Mouse (Mus musculus) kidney, postnatal 10 days (tissue): ENCODE results near the gene Cutal.
A peak's percentile ranks its signal among the peaks of the same experiment; 100 is the strongest.

Experiments
- DNase-seq: peaks from one replicate; pipeline ENCODE4 v3.0.0; 2021; ENCODE audit warnings: mixed read lengths

The Cutal gene

DNA sequence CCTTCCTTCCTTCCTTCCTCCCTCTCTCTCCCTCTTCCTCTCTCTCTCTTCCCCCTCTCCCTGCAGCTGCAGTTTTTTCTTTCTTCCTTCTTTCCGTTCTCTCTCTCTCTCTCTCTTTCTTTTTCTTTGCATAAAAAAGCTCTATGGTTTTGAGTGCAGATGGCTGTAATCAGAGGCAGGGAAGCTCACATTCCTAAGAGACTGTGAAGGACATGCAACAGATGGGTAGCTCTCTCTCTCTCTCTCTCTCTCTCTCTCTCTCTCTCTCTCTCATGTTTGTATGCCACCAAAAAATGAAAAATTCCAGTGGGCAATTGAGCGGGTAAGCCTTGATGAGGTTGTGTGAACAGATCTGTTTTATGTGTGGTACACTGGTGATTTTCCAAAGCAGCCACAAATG is 10.0 kb downstream of the Cutal start:
- no peak for DNase-seq

DNA sequence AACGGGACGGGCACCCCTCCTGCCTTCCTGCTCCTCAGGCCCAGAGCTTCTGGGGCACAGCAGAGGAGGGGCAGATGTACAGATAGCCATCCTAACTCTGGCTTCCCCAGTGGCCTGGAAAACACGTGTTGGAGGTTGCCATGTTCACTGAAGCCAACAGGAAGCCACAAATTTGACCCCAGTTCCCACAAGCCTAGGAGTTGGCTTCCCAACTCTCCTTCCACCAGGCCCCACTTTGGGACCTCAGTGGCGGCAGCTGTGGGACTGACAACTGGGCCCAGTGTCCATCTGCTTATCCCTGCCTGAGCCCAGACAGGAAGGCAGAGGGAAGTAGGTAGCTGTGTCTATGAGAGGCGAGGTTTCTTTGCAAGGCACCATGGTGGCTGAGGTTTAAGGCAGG is 19.8 kb downstream of the Cutal start:
- DNase-seq, result no peak

DNA sequence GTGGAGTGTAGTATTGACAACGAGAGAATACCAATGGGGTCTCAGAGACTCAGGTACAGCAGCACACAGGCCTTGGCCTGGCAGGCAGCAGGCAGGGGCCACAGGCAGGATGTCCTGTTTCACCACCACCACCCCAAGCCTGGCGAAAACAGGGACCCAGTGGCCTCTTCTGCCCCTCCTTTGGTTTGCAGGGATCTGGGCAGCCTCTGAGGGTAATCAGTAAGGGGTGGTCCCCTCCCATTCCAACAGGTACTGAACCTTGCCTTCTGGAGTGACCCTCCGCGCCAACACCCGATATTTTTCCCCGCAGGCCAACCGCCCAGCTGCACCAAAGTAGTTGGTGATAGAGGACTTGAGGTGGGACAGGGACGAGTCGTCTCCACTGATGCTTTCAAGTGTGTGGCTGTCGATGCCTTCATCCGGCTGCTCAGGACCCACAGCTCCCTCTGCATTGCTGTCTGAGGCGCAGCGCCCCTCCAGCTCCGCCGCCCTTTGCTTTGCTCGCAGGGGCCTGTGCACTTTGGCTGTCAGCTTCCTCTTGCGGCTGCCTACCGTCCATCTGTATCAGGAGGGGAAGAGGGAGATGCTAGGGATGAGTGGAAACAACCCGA is 21.4 kb downstream of the Cutal start:
- DNase-seq, result no peak

DNA sequence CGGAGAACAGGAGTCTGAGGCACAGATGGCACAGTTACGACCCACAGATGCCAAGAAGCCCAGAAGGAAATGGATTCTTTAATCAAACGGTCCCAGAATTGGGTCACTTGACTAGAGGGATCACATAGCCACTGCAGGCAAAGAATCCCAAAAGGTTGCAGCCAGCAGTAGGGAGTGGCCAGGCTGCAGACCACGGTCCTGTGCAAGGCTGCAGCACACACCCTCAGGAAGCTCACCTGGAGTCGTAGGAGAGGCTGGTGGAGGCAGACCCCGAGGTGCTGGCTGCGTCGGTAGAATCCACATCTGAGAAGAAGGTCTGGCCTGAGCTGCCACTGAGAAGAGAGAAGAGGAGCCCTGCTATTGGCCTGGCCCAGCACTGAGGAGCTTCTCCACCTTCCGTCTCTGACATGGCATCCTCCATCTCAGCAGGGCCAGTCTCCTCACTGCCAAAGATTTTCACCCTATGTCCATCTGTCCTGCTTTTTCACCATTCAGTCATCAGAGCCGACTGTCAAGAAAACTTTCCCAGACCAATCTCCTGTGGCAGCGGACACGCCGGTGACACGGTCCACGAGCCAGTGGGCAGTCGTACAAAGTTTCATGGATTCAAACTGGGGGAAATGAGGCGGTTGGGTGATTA is 22.7 kb downstream of the Cutal start:
- no peak for DNase-seq

DNA sequence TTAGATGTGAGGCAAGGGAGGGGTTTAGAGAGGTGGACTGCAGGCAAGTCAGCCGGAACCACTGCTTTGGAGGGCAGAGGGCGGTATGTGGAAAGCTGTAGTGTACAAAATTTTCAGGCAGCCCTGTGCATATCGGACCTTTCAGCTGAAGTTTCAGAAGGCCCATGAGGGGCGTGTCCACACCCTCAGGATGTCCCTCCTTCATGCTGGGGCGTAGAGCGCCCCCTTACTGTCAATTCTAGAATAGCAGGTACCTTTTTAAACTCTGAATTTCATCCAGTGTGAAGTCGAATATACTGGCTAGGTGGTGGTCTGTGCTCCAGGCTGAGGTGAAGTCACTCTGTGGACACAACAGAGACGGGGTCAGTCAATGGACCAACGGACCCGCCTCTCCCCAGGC is 23.6 kb downstream of the Cutal start:
- peak; percentile 73 for DNase-seq

DNA sequence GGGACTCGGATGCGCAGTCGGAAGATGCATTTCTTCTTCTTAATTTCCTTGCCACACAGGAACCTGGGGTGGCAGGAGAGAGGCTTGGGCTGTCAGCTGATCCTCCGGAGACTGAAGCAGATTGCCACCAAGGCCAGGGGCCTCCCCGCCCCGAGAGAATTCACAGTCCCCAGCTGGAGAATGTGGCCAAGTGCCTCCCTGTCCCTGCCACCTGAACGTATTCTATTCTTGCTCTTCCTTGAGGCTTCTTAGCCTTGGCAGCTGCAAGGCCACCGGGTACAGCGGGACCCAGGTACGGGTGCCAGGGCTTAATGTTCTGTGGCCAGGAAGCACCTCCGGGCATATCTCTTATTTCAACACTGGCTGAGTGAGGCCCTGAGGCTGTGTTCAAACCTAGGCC is 25.5 kb downstream of the Cutal start:
- no peak for DNase-seq

DNA sequence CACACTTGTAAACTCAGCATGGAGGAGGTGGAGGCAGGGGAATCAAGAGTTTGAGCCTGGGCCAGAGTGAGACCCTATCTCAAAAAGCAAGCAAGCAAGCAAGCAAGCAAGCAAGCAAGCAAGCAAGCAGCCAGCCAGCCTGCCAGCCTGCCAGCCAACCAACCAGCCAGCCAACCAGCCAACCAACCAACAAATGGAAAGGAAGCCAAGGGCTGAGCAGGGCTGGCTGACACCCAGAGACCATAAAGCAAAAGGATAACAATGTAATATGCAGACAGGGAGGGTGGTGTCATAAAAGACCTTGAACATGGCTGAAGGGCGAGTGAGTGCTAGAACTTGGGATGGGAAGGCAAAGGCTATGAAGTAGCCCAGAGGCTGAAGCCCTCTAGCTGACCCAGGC is 26.2 kb downstream of the Cutal start:
- no peak for DNase-seq

DNA sequence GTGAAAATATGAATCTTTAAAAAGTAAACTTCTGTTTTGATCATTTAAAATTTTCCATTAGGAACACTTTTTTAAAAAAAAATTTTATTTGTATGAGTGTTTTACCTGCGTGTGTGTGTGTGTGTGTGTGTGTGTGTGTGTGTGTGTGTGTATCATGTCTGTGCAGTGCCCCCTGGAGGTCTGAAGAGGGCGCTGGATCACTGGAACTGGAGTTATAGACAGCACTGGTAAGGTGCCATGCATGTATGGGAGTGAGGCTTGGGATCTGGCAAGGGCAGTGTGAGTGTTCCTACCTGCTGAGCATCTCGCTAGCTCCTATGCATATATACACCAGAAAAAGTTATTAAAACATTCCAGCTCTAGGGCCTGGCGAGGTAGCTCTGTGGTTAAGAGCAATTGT is 27.5 kb downstream of the Cutal start:
- no peak for DNase-seq

DNA sequence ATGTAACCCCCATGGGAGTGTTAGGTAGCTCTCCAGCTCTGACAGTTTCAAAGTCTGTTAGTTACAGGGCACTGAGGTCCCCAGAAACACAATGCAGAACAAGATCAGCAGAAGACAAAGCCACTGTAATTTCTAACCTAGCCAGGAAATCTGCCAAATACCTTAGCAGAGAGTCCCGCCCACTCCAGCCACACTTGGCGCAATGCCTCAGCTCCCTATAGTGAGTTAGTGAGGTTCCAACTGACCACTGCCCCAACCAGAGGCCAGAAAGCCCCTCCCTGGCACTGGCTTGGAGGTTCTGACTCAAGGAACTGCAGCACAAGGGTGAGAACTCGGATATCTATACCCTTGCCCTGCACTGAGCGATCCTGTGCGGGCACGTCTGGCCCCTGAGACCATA is 28.5 kb downstream of the Cutal start:
- peak; percentile 46 for DNase-seq

DNA sequence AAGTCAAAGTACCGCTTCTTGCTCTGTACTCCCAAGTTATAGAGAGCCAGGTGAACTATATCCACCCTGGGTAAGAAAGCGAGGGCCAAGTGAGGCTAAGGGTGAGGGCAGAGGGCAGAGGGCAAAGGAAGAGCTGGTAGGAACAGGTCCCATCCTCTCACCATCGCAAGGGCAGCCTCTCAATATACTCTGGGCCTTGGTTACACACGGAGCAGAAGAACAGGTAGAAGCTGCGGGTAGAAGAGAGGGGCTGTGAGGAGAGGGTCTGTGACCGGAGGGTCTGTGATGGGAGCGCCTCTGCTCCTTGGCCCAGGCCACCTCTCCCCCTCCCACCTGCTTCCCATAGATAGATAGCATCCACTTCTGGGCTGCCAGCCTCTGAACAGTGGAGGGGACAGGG is 29.0 kb downstream of the Cutal start:
- no peak for DNase-seq

DNA sequence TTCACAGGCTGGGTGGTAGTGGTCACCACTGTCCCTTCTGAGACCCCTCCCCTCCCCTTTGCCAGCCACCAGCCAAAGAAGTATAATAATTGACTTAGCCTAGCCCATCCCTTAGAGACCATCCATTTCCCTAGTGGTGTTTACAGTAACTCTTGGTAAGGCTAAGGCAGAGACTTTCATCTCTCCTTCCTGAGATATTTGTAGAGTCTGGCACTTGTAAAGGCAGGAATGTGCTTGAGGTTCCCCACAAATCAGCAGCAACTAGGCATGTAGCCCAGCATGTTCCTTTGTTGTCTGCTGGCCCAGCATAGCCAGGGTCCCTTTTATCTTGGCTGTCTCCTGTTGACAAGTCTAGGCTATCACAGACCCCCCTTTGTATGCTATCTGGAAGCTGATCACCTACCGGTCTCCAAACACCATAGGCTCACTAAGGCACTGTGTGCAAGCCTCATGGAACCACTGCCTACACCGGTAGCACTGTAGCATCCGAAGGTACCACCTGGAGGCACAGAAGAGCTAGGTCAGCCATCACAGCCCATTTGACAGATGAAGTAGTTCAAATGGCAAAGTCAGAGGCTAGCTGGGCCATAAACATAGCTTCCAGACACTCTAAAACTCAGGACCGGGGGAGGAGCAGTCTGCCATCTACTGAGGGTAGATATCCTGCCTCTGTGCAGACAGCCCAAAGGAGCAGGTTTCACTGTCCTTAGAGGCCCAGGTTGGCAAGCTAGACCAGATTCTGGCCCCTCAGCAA is 29.6 kb downstream of the Cutal start:
- DNase-seq, result no peak

DNA sequence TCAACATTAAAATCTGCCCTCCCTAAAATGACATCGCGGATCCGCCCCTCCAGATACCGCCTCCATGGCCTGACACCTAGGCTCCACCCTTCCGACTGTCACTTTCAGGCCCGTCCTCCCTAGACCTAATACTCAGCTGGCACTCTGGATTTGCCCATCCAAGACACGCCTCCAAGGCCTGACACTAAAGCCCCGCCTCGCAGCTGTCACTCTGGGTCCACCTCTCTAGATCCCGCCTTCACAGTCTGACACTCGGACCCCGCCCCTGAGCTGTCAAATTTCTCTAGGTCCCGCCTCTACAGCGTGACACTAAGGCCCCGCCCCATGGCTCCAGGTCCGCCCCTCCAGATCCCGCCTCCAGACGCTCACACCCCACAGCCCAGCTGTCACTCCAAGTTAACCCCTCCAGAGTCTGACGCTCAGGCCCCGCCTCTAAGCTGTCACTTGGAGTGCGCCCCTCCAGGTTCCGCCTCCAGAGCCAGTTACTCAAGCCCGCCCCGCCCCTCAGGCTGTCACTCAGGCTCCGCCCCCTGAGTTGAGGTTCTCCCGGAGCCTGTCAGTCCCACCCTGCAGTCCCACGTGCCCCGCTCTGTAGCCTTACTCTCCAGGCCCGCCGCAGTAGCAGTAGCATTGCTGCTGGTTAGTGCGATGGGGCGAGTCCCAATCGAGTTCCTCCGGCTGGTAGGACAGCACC is 30.8 kb downstream of the Cutal start:
- peak; percentile 99 for DNase-seq

DNA sequence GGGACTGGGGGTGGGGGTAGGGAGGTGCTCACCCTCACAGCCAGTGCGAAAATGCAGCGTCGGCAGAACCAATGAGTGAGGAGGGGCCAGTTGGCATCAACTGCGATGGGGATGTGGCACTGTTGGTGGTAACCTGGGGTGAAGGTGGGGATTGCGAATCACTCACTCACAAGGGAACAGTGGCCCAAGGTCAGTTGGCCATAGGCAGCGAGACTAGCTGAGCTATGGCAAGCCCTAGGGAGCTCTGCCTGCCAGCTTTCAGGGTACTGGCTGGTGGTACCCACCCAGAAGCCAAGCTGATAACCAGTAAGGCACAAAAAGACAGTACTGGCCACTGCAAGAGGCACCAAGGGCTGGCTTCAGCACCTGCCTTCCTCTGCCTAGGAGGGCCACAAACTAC is 32.2 kb downstream of the Cutal start:
- DNase-seq, result peak; percentile 28

DNA sequence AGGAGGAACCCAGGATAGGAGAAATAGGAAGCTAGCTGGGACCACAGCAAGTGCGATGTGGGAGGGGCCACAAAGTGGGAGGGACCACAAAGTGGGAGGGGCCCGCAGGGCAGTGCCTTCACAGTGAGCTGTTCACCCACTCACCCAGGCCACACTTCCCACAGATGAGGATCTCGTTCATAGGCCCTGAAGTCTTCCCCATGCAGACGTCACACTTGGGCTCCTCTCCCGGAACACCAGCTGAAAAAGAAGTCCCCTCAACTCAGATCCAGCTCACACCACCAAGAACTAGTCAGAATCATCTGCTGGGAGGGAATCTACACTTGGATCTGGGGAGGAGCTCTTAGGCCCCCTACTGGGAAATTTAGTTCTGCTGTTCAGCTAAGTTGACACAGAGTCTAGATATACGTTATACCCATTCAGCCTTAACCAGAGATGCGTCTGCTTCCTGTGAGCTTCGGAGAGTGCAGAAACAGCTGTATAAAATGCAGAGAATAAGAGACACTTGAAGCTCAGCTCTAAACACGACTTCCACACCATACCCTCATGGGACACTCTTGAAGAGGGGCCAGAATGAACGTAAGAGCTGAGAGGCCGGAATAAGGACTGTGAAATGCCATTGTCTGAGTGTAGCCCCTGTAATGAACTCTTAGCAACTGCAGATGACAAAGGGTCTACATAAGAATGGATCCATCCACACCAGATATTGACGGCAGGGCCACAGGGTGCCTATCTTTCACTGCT is 32.8 kb downstream of the Cutal start:
- DNase-seq, result peak; percentile 73

DNA sequence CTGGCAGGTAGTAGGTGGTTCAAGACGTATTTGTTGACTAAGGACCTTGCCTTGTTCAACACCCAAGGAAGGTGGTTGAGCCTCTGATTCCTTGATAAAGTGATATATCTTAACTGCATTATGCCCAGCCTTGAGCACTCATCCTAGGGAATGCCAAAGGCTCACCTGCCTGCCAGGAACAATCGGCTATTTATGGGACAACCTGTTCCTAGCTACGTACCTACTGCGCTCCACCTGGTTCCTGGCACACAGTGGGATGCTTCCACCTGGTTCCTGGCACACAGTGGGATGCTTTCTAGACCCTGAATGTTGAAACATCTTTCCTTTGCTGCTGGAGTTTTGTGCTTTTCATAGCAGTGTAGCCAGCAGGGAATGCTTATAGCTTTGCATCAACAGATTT is 35.5 kb downstream of the Cutal start:
- no peak for DNase-seq

DNA sequence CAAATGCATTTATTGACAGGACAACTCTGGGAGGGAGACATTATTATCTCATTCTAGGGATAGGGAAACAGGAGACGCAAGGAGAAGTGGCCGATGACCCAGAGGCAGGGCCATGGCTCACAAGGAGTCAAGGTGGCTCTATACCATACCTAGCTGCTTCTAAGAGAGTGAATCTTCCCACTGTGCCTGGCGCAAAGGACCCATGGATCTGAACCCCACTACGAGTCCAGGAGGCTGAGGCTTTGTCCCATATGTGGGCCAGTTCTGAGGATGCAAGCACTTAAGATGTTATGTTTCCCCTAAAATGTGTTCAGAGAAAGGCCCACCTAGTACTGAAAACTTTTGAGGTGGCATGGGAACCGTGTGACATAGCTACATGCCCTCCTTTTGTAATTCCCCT is 37.7 kb downstream of the Cutal start:
- DNase-seq, result no peak

DNA sequence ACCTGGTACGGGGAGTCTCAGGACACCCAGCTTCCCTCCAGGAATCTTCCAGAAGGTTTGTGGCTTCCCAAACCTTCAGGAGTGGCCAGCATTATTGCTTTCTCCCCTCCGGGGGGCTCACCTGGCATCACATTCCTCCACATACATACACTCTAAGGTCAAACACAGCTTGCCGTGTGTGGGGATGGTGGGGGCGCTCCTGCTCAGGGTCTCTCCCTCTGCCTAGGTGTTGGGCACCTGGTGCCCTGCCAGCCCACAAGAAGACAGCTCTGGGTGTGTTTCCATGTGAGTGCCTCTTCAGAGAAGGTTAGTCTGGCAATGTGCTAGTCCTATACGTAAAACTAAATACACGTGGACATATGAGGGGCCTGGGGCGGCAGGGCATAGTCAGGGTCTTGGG is 38.4 kb downstream of the Cutal start:
- DNase-seq, result no peak

DNA sequence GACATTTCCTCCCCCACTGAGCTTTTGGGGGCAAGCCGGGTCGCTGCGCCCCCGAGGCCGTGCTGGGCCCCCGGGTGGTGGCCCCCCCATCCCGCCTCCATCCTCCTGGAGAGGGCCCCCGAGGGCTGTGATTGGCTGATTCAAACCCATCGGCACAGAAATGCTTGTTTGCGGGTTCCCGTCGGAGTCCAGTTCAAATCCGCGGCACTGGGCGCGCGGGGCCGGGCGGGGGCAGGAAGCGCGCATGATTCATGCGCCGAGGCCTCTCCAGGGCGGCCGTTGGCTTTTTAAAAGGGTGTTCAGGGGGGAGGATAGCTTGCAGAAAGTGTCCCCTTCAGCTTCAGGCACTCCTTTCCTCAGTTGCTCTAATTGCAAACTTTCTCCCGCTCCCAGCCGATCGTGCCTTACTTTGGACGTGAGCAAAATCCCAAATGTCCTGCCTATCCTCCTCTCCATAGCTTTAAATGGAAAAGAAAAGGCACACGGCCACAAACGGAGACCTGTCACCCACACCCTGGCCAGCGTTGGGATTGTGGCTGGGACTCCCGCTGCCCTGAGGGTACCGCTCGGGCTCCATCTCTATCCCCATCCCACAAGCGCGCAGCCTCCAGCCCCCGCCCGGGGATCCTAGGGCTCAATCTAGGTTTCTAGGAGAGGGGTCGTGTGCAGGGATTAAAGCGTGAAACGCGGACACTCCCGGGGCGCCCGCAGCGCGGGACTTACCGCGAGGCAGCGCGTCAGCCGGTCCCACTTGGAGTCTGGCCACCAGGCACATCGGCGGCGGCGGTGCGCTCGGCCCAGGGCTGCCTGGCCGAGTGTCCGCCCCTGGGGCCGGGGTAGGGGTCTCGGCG is 39.2 kb downstream of the Cutal start, which contains the start of gene Phf19:
Phf19 (minus strand) TSS at position 809 of the 851 bp plus-strand sequence.
- peak; percentile 64 for DNase-seq

DNA sequence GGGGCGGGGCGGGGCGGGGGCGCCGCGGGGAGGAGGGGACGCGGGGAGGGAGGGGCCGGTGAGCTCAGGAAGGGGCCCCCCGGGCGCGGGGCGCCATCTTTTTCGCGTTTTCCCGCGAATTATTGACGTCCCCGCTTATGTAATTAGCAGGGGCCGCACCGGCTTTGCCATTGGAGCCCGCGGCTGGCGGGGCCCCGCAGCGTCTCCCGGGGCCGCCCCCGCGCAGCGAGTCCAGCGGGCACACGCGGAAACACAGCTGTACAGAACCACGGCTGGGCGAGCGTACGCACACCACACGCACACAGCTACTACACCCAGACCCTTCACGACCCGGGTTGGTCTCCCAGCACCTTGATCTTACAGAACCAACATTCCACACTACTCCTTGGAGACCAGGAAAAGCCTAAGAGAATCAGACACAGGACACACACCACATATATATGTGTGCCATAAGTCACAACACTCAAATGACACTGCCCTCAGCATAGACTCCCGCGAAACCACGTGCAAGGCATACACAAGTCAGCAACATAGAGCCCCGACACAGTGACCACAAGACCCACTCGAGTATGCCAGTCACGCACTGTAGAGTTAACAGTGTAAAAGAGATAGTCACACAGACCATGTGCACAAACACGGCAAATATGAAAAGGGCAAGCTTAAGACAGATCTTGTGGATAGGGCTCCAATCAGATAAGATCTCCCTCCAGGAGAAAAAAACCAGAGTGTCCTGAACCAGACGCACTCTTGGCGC is 40.0 kb downstream of the Cutal start:
- peak; percentile 64 for DNase-seq

DNA sequence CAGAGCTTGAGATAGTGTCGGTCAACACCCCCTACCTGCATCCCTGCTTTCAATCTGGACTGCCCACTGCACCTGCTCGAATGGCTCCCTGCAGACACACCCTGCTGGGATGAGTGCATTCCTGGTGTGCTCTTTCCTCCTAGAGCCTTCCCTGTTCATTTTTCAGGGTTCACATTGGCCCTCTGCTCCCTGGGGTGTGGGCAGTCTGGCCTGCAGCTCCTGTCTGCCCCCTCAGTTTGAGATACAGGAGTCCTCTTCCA is 40.6 kb downstream of the Cutal start:
- no peak for DNase-seq

DNA sequence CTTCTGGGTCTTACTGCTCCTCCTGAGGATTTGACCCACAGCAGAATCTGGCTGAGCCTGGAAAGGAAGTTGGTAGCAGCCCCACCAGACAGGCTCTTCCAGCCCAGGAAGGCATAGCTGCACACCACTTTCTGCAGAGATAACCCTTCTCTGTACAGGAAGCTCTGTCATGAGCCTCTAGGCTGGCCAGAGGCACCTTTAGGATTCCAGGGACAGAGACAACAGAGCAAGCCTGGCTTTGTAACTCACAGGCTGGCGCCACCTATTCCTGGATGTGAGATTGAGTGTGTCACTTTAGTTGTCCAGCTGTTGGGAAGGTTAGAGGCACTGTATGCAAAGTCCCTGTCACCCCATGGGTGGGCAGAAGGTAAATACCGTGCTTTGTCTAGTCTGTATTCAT is 40.9 kb downstream of the Cutal start:
- DNase-seq, result no peak

DNA sequence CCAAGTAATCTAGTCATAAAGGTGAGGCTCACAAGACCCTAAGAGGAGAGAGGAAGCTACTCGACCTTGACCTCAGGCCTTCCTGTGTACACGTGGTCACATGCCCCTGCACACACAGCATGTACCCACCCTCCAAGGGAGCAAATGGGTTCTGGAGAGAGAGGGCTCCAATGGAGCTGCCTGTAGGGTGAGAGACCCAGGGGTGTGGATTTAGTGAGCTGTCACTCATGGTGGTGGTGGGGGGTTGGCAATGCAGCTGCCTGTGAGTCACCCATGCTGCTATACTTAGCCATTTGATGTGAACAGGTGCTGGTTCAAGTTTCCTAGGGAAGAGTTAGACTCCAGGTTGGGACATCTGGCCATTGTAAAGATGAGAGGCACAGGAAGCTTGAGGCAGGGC is 45.9 kb downstream of the Cutal start:
- no peak for DNase-seq
